Mouse (Mus musculus) kidney, postnatal 0 days (tissue): ENCODE results near the gene Pdik1l. TPM values are rescaled to one million over a fixed set of nuclear protein-coding genes. Genes with fewer than 3 reads are reported as not detected.

Experiments used
- ATAC-seq: fragments of 200-750 bp; cut with Nextera tagmentation; replicated peaks from 2 replicates; pipeline ENCODE4 v1.8.0; 2017; ENCODE audit warnings: low read depth, moderate number of reproducible peaks, moderate TSS enrichment, moderate library complexity; ENCODE audit not compliant: low FRiP score
- DNase-seq: peaks from one replicate; pipeline ENCODE4 v3.0.0-alpha.2; 2016; ENCODE audit warnings: low spot score
- H3K27ac ChIP-seq: fragments of 300-500 bp; sonication (generic); 2 replicates; pipeline ENCODE4 v1.5.1; 2014; ENCODE audit warnings: mild to moderate bottlenecking
- H3K27me3 ChIP-seq: fragments of 300-500 bp; sonication (generic); 2 replicates; pipeline ENCODE4 v1.6.1; 2014; ENCODE audit warnings: low read length, mixed read lengths; ENCODE audit not compliant: insufficient read depth
- H3K36me3 ChIP-seq: fragments of 300-500 bp; sonication (generic); 2 replicates; pipeline ENCODE4 v1.6.1; 2014; ENCODE audit warnings: low read length, mixed read lengths; ENCODE audit not compliant: insufficient read depth
- H3K4me1 ChIP-seq: fragments of 300-500 bp; sonication (generic); replicated peaks from 2 replicates; pipeline ENCODE4 v1.6.1; 2014; ENCODE audit warnings: antibody characterized with exemption, low read length, mixed read lengths; ENCODE audit not compliant: insufficient read depth
- H3K4me2 ChIP-seq: fragments of 300-500 bp; sonication (generic); 2 replicates; pipeline ENCODE4 v1.6.1; 2014; ENCODE audit warnings: mild to moderate bottlenecking, low read length, moderate library complexity, mixed read lengths
- H3K4me3 ChIP-seq: fragments of 300-500 bp; sonication (generic); replicated peaks from 2 replicates; pipeline ENCODE4 v1.5.1; 2014; ENCODE audit warnings: low read depth, low read length
- H3K9ac ChIP-seq: fragments of 300-500 bp; sonication (generic); 2 replicates; pipeline ENCODE4 v1.6.1; 2014; ENCODE audit warnings: low read depth, low read length
- H3K9me3 ChIP-seq: fragments of 300-500 bp; sonication (generic); replicated peaks from 2 replicates; pipeline ENCODE4 v1.6.1; 2016; ENCODE audit warnings: low read length, inconsistent platforms, mixed read lengths
- CTCF ChIP-seq: IDR thresholded peaks from 2 replicates; pipeline ENCODE4 v1.5.1; 2016; ENCODE audit warnings: antibody characterized with exemption, low read depth, mild to moderate bottlenecking, moderate library complexity
- WGBS: fragments of 180-500 bp; shearing (Covaris S2); extraction: QIAGEN DNeasy Blood & Tissue Kit; methylation state at CpG from one replicate; pipeline ENCODE4 v1.1.7; 2014; 5-methylcytosine and 5-hydroxymethylcytosine counted together
- polyA plus RNA-seq: library from polyadenylated mRNA; unstranded; fragments of >200 nt; fragmentation: Nextera tagmentation; extraction: Ambion mirVana; gene quantifications from 2 replicates; pipeline ENCODE4 v1.2.1, GENCODE M21; 2015

The Pdik1l gene
- polyA plus RNA-seq, 1 experiment from 2014 or later: 12.5 TPM

GRCm38 (mm10) chr4:134238279-134238651 lies 49.4 kb downstream of the Pdik1l start, which contains the start of gene Cnksr1:
TSS of gene Cnksr1 (minus strand) at chr4:134238399.
- WGBS: 2% methylated on average over 18 of the region's 18 CpGs
- 0 out of 2 replicates have a peak, but pooled peaks cover 3% of the 10 kb centered on the region for H3K4me1 ChIP-seq
- peak within 1 kb of the TSS; percentile 53 for H3K4me2 ChIP-seq
- ATAC-seq: peak; percentile 94
- no peaks in the 10 kb centered on the region for H3K9me3 ChIP-seq
- DNase-seq: peak; percentile 59
- H3K27ac ChIP-seq: peak within 1 kb of the TSS; percentile 68
- no peaks in the 10 kb centered on the region for H3K27me3 ChIP-seq
- H3K4me3 ChIP-seq: peak within 1 kb of the TSS; percentile 34
- no peak for TF ChIP-seq CTCF
- H3K9ac ChIP-seq: peak within 1 kb of the TSS; percentile 50
- no peaks in the 10 kb centered on the region for H3K36me3 ChIP-seq

- Histone ChIP-seq H3K4me3 (peak overlapping the region; percentile 34), H3K27ac (peak overlapping the region; percentile 68), H3K27me3 (no peaks in the 10 kb centered on the region), H3K9ac (peak overlapping the region; percentile 50), H3K9me3 (no peaks in the 10 kb centered on the region), H3K4me2 (peak overlapping the region; percentile 53), H3K4me1 (0 out of 2 replicates have a peak, but pooled peaks cover 3% of the 10 kb centered on the region), H3K36me3 (no peaks in the 10 kb centered on the region)
- 25% methylated on average over 19 of the region's 19 CpGs for WGBS
- DNase-seq (no peak), ATAC-seq (peak; percentile 18; the same call in 1 of the 2 replicates)
- no peak for TF ChIP-seq CTCF
Measured at GRCm38 (mm10) chr4:134237582-134238278, 50.0 kb downstream of the Pdik1l start.

GRCm38 (mm10) chr4:134234876-134235275 lies 52.8 kb downstream of the Pdik1l start:
- 76% methylated on average over 5 of the region's 5 CpGs for WGBS
- Histone ChIP-seq H3K9me3 (no peaks in the 10 kb centered on the region), H3K4me2 (no peak overlapping the region), H3K27me3 (no peaks in the 10 kb centered on the region), H3K27ac (no peak overlapping the region), H3K4me3 (no peak overlapping the region), H3K9ac (no peak overlapping the region), H3K36me3 (no peaks in the 10 kb centered on the region), H3K4me1 (0 out of 2 replicates have a peak, but pooled peaks cover 8% of the 10 kb centered on the region)
- ATAC-seq: no peak
- TF ChIP-seq CTCF: no peak
- DNase-seq: no peak

GRCm38 (mm10) chr4:134230431-134230830 lies 57.3 kb downstream of the Pdik1l start:
- Histone ChIP-seq H3K4me3 (no peak overlapping the region), H3K4me2 (no peak overlapping the region), H3K9me3 (no peaks in the 10 kb centered on the region), H3K27ac (no peak overlapping the region), H3K27me3 (no peaks in the 10 kb centered on the region), H3K4me1 (0 out of 2 replicates have a peak, but pooled peaks cover 4% of the 10 kb centered on the region), H3K9ac (no peak overlapping the region), H3K36me3 (no peaks in the 10 kb centered on the region)
- DNase-seq (no peak), ATAC-seq (no peak)
- no peak for TF ChIP-seq CTCF
- WGBS: 25% methylated on average over 8 of the region's 8 CpGs

GRCm38 (mm10) chr4:134227194-134227593 lies 60.5 kb downstream of the Pdik1l start, which contains the start of gene Catsper4:
TSS of gene Catsper4 (minus strand) at chr4:134227383.
- no peak within 1 kb of the TSS for H3K4me2 ChIP-seq
- 60% methylated on average over 8 of the region's 8 CpGs for WGBS
- H3K27me3 ChIP-seq: no peaks in the 10 kb centered on the region
- no peaks in the 10 kb centered on the region for H3K9me3 ChIP-seq
- DNase-seq (peak; percentile 69), ATAC-seq (no peak)
- H3K27ac ChIP-seq: no peak within 1 kb of the TSS
- no peaks in the 10 kb centered on the region for H3K36me3 ChIP-seq
- no peak within 1 kb of the TSS for H3K9ac ChIP-seq
- H3K4me3 ChIP-seq: no peak within 1 kb of the TSS
- TF ChIP-seq CTCF: peak; percentile 66
- H3K4me1 ChIP-seq: 0 out of 2 replicates have a peak, but pooled peaks cover 5% of the 10 kb centered on the region

Other genes starting within 250 kb of the Pdik1l start
- gene Zfp683, start 234.1 kb downstream of the Pdik1l start, polyA plus RNA-seq: not detected in 2 replicates
- gene Crybg2, start 227.1 kb downstream of the Pdik1l start, polyA plus RNA-seq: 2.8 and 6.1 TPM in 2 replicates
- 14.7 and 18.9 TPM in 2 replicates for gene Cd52, start 192.8 kb downstream of the Pdik1l start, polyA plus RNA-seq
- 7.6 and 7.8 TPM in 2 replicates for gene Ubxn11, start 185.3 kb downstream of the Pdik1l start, polyA plus RNA-seq
- gene Sh3bgrl3, start 159.1 kb downstream of the Pdik1l start, polyA plus RNA-seq: 452 and 455 TPM in 2 replicates
- gene Cep85, start 100.8 kb downstream of the Pdik1l start, polyA plus RNA-seq: 168 and 176 TPM in 2 replicates
- gene Gm7534, start 84.9 kb downstream of the Pdik1l start, polyA plus RNA-seq: 0.20 and 0.22 TPM in 2 replicates
- 0.41 and 0.42 TPM in 2 replicates for gene Catsper4, start 60.5 kb downstream of the Pdik1l start, polyA plus RNA-seq
- 8.3 and 9.2 TPM in 2 replicates for gene Cnksr1, start 49.5 kb downstream of the Pdik1l start, polyA plus RNA-seq
- 0.08 and 0.29 TPM in 2 replicates for gene E130218I03Rik, start 44.2 kb downstream of the Pdik1l start, polyA plus RNA-seq
- 14.0 and 16.3 TPM in 2 replicates for gene Zfp593, start 42.3 kb downstream of the Pdik1l start, polyA plus RNA-seq
- not detected in 2 replicates for gene Gm30191, start 41.0 kb downstream of the Pdik1l start, polyA plus RNA-seq
- 10.8 and 12.3 TPM in 2 replicates for gene Grrp1, start 33.8 kb downstream of the Pdik1l start, polyA plus RNA-seq
- gene Trim63, start 27.2 kb upstream of the Pdik1l start, polyA plus RNA-seq: 2.4 and 2.7 TPM in 2 replicates
- gene Slc30a2, start 55.3 kb upstream of the Pdik1l start, polyA plus RNA-seq: 0.48 and 0.82 TPM in 2 replicates
- gene Extl1, start 96.0 kb upstream of the Pdik1l start, polyA plus RNA-seq: 0.70 and 0.86 TPM in 2 replicates
- gene Pafah2, start 108.4 kb upstream of the Pdik1l start, polyA plus RNA-seq: 22.7 and 24.4 TPM in 2 replicates
- gene Stmn1, start 180.4 kb upstream of the Pdik1l start, polyA plus RNA-seq: 926 and 1,019 TPM in 2 replicates
- 5.4 and 5.7 TPM in 2 replicates for gene Paqr7, start 208.8 kb upstream of the Pdik1l start, polyA plus RNA-seq
- gene Aunip, start 223.1 kb upstream of the Pdik1l start, polyA plus RNA-seq: 5.2 and 7.0 TPM in 2 replicates
- 137 and 141 TPM in 2 replicates for gene Mtfr1l, start 247.5 kb upstream of the Pdik1l start, polyA plus RNA-seq